Mouse (Mus musculus): ENCODE data around the gene 1700010B08Rik. TPM values are rescaled to one million over a fixed set of nuclear protein-coding genes. Genes with fewer than 3 reads are reported as not detected.

Gene 1700010B08Rik
- polyA plus RNA-seq, 1 experiment, result not detected

GRCm38 (mm10) chr2:173744070-173744815 is 25.0 kb downstream of the 1700010B08Rik start:
- no peak for TF ChIP-seq POLR2A (IDR thresholded peaks at IDR 0.05; ENCODE audit: low read depth, low read length)
- TF ChIP-seq CTCF (IDR thresholded peaks at IDR 0.05; ENCODE audit: extremely low read depth, insufficient read depth, insufficient read length, insufficient replicate concordance), result no peak
- DNase-seq (ENCODE audit: low read depth in 1 of 2, low spot score in 2 of 2), result no peak
- Histone ChIP-seq H3K36me3 (ENCODE audit: control insufficient read depth, insufficient read depth, low read length) (no peaks in the 10 kb centered on the region), H3K4me1 (ENCODE audit: control insufficient read depth, insufficient read depth, insufficient read length) (no peaks in the 10 kb centered on the region), H3K27me3 (ENCODE audit: control insufficient read depth, insufficient read depth, low read length) (no peaks in the 10 kb centered on the region), H3K27ac (ENCODE audit: insufficient read depth, low read length) (no peak overlapping the region), H3K4me3 (ENCODE audit: extremely low read depth, insufficient read depth, insufficient read length) (no peak overlapping the region)
- 63% methylated on average over 7 of the region's 7 CpGs for WGBS

DNA sequence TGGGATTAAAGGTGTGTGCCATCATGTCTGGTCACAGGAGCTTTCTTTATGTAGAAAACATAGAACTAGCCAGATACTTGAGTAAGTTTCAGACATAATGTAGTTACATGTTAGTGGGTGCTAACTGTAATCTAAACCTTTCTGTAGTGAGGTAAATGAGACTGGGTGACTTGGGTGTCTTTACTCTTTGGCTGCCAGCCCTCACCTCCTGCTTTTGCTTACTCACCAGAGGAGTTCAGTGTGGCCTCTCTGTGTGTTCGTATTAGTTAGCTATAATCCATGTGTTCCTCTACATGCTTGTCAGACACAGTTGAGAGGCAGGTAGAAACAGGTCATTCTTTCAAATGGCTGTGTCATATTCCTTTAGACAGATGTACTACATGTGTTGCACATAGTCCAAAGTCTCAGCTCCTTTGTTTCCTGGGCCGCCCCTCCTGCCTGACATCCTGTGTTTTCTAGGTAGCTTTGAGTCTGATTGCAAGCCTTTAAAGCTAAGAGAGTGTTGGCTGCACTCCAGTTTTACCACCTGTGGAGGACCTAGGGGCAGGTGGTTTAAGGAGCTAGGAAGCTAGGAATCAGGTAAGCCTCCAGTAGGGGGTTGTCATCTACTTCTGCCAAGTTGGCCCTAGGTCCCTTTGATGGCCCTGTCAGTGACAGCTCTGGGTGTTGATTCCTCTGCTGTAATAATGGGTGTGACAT is 29.9 kb downstream of the 1700010B08Rik start:
- DNase-seq (ENCODE audit: low read depth in 1 of 2, low spot score in 2 of 2), result no peak
- Histone ChIP-seq H3K36me3 (ENCODE audit: control insufficient read depth, insufficient read depth, low read length) (no peaks in the 10 kb centered on the region), H3K27ac (ENCODE audit: insufficient read depth, low read length) (no peak overlapping the region), H3K27me3 (ENCODE audit: control insufficient read depth, insufficient read depth, low read length) (no peaks in the 10 kb centered on the region), H3K4me1 (ENCODE audit: control insufficient read depth, insufficient read depth, insufficient read length) (no peaks in the 10 kb centered on the region), H3K4me3 (ENCODE audit: extremely low read depth, insufficient read depth, insufficient read length) (no peak overlapping the region)
- WGBS, result 84% methylated on average over 2 of the region's 2 CpGs
- TF ChIP-seq POLR2A (IDR thresholded peaks at IDR 0.05; ENCODE audit: low read depth, low read length) (no peak), CTCF (IDR thresholded peaks at IDR 0.05; ENCODE audit: extremely low read depth, insufficient read depth, insufficient read length, insufficient replicate concordance) (no peak)

DNA sequence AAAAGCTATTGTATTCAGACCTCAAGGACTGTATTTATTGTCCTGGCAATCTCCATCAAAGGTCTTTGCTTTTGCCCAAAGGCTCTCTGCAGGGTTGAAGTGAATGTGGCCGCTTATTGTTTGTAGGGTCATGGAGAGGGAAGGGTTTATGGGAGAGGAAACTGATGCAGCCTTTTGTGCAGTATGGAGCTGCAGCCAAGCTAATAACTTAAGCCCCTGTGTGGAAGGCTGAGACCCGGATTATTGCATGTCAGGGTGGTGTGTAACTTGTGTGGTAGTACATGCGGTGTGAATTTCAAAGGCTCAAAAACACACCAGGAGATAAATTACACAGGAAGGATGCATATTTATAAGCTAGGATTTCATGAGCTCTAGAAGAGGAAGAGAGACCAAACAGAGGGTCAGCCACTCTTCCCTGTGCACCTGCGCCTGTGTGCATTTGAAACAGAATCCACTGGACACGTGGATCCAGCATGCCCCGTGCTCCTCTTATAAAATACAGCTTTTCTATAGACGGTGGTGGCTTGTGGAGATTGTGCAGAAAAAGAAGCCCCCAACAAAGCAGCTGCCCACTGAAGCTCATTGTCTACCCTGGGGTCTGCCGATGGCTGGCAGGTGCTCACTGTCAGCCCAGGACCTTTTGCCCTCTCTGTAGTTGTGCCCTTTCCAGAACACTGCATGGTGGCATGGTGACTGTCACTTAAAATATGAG is 36.4 kb downstream of the 1700010B08Rik start:
- Histone ChIP-seq H3K4me1 (ENCODE audit: control insufficient read depth, insufficient read depth, insufficient read length) (no peaks in the 10 kb centered on the region), H3K4me3 (ENCODE audit: extremely low read depth, insufficient read depth, insufficient read length) (no peak overlapping the region), H3K27me3 (ENCODE audit: control insufficient read depth, insufficient read depth, low read length) (no peaks in the 10 kb centered on the region), H3K27ac (ENCODE audit: insufficient read depth, low read length) (no peak overlapping the region), H3K36me3 (ENCODE audit: control insufficient read depth, insufficient read depth, low read length) (no peaks in the 10 kb centered on the region)
- WGBS, result 83% methylated on average over 8 of the region's 8 CpGs
- DNase-seq (ENCODE audit: low read depth in 1 of 2, low spot score in 2 of 2), result no peak
- TF ChIP-seq CTCF (IDR thresholded peaks at IDR 0.05; ENCODE audit: extremely low read depth, insufficient read depth, insufficient read length, insufficient replicate concordance) (no peak), POLR2A (IDR thresholded peaks at IDR 0.05; ENCODE audit: low read depth, low read length) (no peak)

DNA sequence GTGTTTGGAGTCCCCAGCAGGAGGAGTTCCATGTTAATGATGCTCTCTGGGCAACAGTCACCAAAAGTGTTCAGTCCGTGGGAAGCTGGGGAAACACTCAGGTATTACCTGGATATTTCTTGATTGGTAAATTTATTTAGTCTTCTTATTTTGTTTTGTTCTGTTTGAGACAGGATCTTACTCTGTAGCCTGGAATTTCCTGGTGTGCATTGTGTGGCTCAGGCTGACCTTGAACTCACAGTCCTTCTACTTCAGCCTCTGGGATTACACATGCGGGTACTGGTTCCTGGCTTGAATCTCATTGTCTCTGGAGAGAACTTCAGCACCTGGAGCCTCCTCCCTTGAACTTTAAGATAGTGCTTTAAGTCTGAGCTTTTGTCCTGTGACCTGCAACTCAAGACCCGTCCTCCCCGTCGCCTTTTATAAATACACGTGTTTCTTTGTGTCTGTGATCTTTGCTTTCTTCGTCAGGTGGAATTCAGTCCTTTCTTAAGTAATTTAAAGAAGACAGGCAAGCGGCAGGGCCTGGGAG is 38.5 kb downstream of the 1700010B08Rik start:
- Histone ChIP-seq H3K4me1 (ENCODE audit: control insufficient read depth, insufficient read depth, insufficient read length) (no peaks in the 10 kb centered on the region), H3K36me3 (ENCODE audit: control insufficient read depth, insufficient read depth, low read length) (no peaks in the 10 kb centered on the region; the same call in 1 of the 2 replicates), H3K27me3 (ENCODE audit: control insufficient read depth, insufficient read depth, low read length) (no peaks in the 10 kb centered on the region), H3K4me3 (ENCODE audit: extremely low read depth, insufficient read depth, insufficient read length) (no peak overlapping the region), H3K27ac (ENCODE audit: insufficient read depth, low read length) (no peak overlapping the region)
- DNase-seq (ENCODE audit: low read depth in 1 of 2, low spot score in 2 of 2), result no peak
- TF ChIP-seq CTCF (IDR thresholded peaks at IDR 0.05; ENCODE audit: extremely low read depth, insufficient read depth, insufficient read length, insufficient replicate concordance) (no peak), POLR2A (IDR thresholded peaks at IDR 0.05; ENCODE audit: low read depth, low read length) (no peak)
- WGBS, result 89% methylated on average over 8 of the region's 8 CpGs

- WGBS, result 90% methylated on average over 6 of the region's 6 CpGs
- TF ChIP-seq CTCF (IDR thresholded peaks at IDR 0.05; ENCODE audit: extremely low read depth, insufficient read depth, insufficient read length, insufficient replicate concordance) (no peak), POLR2A (IDR thresholded peaks at IDR 0.05; ENCODE audit: low read depth, low read length) (no peak)
- Histone ChIP-seq H3K4me3 (ENCODE audit: extremely low read depth, insufficient read depth, insufficient read length) (no peak overlapping the region), H3K27ac (ENCODE audit: insufficient read depth, low read length) (no peak overlapping the region), H3K36me3 (ENCODE audit: control insufficient read depth, insufficient read depth, low read length) (no peaks in the 10 kb centered on the region; the same call in 1 of the 2 replicates), H3K27me3 (ENCODE audit: control insufficient read depth, insufficient read depth, low read length) (no peaks in the 10 kb centered on the region), H3K4me1 (ENCODE audit: control insufficient read depth, insufficient read depth, insufficient read length) (no peaks in the 10 kb centered on the region)
- DNase-seq (ENCODE audit: low read depth in 1 of 2, low spot score in 2 of 2), result no peak
Measured at GRCm38 (mm10) chr2:173760607-173761006, 41.4 kb downstream of the 1700010B08Rik start.

DNA sequence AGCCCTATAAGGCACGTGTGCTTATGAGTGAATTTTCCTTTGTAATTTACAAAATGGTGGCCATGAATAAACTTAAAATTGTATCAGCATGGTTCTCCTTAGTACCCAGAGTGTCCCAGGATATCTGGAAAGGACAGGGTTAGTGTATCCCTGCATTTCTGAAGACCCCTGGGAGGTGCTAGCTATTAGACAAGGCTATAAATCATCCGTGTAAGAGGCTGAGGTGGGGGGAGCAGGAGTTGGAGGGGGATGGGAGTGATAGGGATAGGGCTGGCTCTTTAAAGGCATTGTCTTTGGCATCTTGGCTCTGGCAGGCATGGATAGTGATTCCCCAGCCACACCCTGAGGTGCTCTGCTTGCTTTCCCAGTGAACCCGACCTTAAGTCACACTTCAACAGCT is 45.4 kb downstream of the 1700010B08Rik start:
- H3K27ac ChIP-seq (ENCODE audit: insufficient read depth, low read length), result no peak overlapping the region
- no peaks in the 10 kb centered on the region for H3K27me3 ChIP-seq (ENCODE audit: control insufficient read depth, insufficient read depth, low read length)
- peaks cover 4% of the 10 kb centered on the region; the same call in 1 of the 2 replicates for H3K4me1 ChIP-seq (ENCODE audit: control insufficient read depth, insufficient read depth, insufficient read length)
- 86% methylated on average over 3 of the region's 3 CpGs for WGBS
- no peak overlapping the region for H3K4me3 ChIP-seq (ENCODE audit: extremely low read depth, insufficient read depth, insufficient read length)
- no peaks in the 10 kb centered on the region; the same call in 1 of the 2 replicates for H3K36me3 ChIP-seq (ENCODE audit: control insufficient read depth, insufficient read depth, low read length)
- TF ChIP-seq POLR2A (IDR thresholded peaks at IDR 0.05; ENCODE audit: low read depth, low read length) (no peak), CTCF (IDR thresholded peaks at IDR 0.05; ENCODE audit: extremely low read depth, insufficient read depth, insufficient read length, insufficient replicate concordance) (no peak)
- DNase-seq (ENCODE audit: low read depth in 1 of 2, low spot score in 2 of 2), result no peak
